Mouse (Mus musculus): ENCODE data around the gene Noc3l. TPM values are rescaled to one million over a fixed set of nuclear protein-coding genes. Genes with fewer than 3 reads are reported as not detected.

Gene Noc3l
- 9.3 and 9.7 TPM in 2 replicates for polyA plus RNA-seq (2016; fragmentation: Nextera tagmentation; extraction: Ambion mirVana)

DNA sequence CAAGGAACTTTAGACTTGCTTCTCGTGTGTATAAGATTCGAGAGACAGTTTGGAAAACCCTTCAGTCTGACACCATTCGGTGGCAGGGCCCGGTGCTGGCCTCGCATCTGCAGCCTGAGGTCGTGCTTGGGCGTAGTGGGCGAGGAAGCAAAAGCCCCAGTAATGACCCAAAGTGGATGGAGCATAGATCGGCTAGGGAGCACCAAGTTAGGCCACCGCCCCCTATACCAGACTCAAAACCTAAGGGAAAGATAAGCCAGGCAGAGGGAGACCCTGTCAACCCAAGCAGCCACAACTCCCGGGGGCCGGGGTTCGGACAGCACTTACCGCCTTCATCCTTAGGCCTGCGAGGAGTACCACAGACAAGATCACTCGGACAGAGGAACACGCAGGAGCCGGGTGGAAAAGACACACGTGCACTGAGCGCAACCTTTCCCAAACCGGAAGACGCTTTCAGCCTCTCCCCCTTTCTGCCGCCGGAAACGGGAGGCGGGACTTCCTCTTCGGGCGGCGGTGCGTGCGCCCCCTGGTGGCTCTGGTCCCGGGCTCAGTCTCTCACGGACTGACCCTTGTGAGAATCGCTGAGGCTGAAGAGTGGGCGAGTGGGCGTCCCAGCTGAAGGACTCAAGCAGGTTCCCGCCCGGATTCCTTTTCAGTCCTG, at the start of gene Noc3l:
TSS of gene Noc3l (minus strand) at position 472 of the 661 bp plus-strand sequence.
- H3K27ac ChIP-seq (replicated peaks), result peak within 1 kb of the TSS; percentile 90
- peak; percentile 93 for DNase-seq (ENCODE audit: low spot score)
- H3K27me3 ChIP-seq (ENCODE audit: low read depth, poor library complexity, severe bottlenecking), result no peaks in the 10 kb centered on the region
- under 1% methylated on average over 38 of the region's 38 CpGs for WGBS
- peaks cover 26% of the 10 kb centered on the region for H3K36me3 ChIP-seq
- peak within 1 kb of the TSS; percentile 88 for H3K4me3 ChIP-seq
- H3K4me1 ChIP-seq, result peaks cover 19% of the 10 kb centered on the region
- H3K9me3 ChIP-seq (replicated peaks), result no peaks in the 10 kb centered on the region

DNA sequence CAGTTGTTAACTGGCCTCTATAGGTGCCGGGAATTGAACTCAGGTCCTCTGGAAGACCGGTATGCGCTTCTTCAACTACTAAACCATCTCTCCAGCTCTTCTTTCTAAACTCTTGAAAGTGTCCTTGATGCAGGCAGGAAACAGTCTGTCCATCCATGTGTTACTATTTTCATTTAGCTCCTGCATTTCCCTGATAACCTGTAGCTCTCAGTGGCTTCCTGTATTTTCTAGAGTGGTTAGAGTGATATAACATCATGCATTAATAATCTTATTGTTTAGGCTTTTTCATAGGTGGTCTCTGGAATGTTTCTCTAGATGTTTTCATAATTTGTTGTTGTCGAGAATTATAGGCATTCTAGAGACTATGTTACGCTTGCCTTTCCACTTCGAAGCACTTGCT, 43.5 kb upstream of the Noc3l start:
- WGBS, result 95% methylated on average over 6 of the region's 6 CpGs
- DNase-seq (ENCODE audit: low spot score), result no peak
- H3K27me3 ChIP-seq (ENCODE audit: low read depth, poor library complexity, severe bottlenecking), result no peaks in the 10 kb centered on the region
- H3K4me1 ChIP-seq, result no peaks in the 10 kb centered on the region
- no peak overlapping the region for H3K4me3 ChIP-seq
- H3K9me3 ChIP-seq (replicated peaks), result no peaks in the 10 kb centered on the region
- no peak overlapping the region for H3K27ac ChIP-seq (replicated peaks)
- no peaks in the 10 kb centered on the region for H3K36me3 ChIP-seq

DNA sequence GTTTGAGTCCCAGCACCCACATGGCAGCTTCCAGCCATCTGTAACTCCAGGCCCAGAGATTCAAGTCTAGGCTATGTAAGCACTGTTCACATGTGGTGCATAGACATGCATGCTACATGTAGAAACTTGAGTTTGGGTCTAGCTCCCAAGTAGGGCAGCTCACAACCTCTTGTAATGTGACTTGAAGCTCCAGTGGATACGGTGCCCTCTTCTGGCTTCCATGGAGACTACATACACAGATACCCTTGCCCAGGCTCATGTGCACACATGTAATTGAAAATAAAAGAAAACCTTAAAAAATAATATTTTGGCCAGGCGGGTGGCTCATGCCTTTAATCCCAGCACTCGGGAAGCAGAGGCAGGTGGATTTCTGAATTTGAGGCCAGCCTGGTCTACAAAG, 39.2 kb upstream of the Noc3l start:
- H3K27me3 ChIP-seq (ENCODE audit: low read depth, poor library complexity, severe bottlenecking), result no peaks in the 10 kb centered on the region
- no peak overlapping the region for H3K4me3 ChIP-seq
- no peaks in the 10 kb centered on the region for H3K4me1 ChIP-seq
- no peaks in the 10 kb centered on the region for H3K36me3 ChIP-seq
- WGBS, result 94% methylated on average over 3 of the region's 3 CpGs
- no peak overlapping the region for H3K27ac ChIP-seq (replicated peaks)
- no peak for DNase-seq (ENCODE audit: low spot score)
- no peaks in the 10 kb centered on the region for H3K9me3 ChIP-seq (replicated peaks)

DNA sequence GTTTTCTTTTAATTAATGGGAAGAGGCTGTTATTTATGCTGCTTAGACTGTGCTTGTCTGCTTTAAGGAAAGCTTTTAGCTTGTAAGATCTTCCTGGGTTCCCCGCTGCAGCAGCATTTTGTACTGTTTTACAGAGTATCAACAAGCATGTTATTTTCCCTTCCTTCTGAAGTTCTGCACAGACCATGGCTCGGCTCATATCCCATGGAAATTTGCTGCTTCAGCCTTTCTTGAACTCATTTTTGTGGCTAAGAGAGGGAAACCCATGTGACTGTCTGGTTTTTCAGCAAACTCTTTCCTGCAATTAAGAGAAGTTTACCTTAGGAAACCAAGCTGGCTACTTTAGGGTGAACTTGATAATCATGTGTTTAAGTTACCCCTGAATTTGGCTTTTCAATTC, 27.3 kb upstream of the Noc3l start:
- Histone ChIP-seq H3K9me3 (replicated peaks) (peaks cover 5% of the 10 kb centered on the region; the same call in 1 of the 2 replicates), H3K4me3 (no peak overlapping the region), H3K36me3 (peaks cover 6% of the 10 kb centered on the region), H3K27me3 (ENCODE audit: low read depth, poor library complexity, severe bottlenecking) (no peaks in the 10 kb centered on the region), H3K27ac (replicated peaks) (no peak overlapping the region), H3K4me1 (no peaks in the 10 kb centered on the region)
- WGBS, result 90% methylated on average over 2 of the region's 2 CpGs
- no peak for DNase-seq (ENCODE audit: low spot score)

DNA sequence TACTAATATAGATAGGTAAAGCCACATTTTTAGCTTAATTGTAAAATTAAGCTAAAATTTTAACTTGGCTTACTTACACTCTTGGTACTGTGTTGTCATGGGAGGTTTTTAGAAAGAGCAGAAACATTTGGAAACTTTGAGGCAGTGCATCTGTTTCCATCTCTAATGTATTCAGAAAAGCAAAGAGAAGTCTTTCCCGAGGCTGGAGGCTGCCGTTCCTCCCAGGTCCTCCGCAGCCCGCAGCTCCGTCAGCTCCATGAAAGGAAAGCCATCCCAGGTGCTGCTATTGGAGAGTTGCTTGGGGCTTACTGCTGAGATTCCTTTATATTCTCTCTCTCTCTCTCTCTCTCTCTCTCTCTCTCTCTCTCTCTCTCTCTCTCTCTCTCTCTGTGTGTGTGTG, 25.8 kb upstream of the Noc3l start:
- WGBS, result 84% methylated on average over 5 of the region's 5 CpGs
- peaks cover 5% of the 10 kb centered on the region; the same call in 1 of the 2 replicates for H3K9me3 ChIP-seq (replicated peaks)
- no peak for DNase-seq (ENCODE audit: low spot score)

DNA sequence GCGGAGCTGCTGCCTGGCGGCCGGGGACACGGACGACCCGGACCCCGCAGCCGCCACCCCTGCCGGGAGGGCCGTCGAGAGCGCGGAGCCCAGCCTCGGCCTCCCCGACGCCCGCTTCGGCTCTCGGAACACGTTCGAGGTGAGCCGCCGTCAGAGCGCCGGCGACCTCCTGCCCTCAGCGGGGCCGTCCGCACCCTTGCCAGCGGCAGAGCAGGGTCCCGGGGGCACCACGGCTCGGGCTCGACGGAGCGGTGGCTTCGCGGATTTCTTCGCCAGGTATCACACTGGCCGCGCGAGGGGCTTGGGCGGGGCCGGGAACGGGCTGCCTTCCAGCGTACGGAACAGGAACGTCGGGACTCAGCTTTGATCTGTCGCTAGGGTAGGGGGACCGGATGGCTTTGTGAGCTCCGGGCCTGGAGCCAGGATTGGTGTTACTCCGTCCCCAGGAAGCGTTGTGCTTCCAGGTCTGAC, 18.2 kb upstream of the Noc3l start:
- WGBS, result under 1% methylated on average over 54 of the region's 54 CpGs
- peaks cover 6% of the 10 kb centered on the region for H3K4me1 ChIP-seq
- peak overlapping the region; percentile 80 for H3K4me3 ChIP-seq
- peaks cover 7% of the 10 kb centered on the region; the same call in 1 of the 2 replicates for H3K36me3 ChIP-seq
- peak; percentile 61 for DNase-seq (ENCODE audit: low spot score)
- H3K27ac ChIP-seq (replicated peaks), result peak overlapping the region; percentile 90
- H3K27me3 ChIP-seq (ENCODE audit: low read depth, poor library complexity, severe bottlenecking), result no peaks in the 10 kb centered on the region
- no peaks in the 10 kb centered on the region; the same call in 1 of the 2 replicates for H3K9me3 ChIP-seq (replicated peaks)

More for the DNA sequence above, 25.8 kb upstream of the Noc3l start:
- Histone ChIP-seq H3K27ac (replicated peaks) (no peak overlapping the region), H3K4me1 (no peaks in the 10 kb centered on the region), H3K4me3 (no peak overlapping the region), H3K36me3 (peaks cover 7% of the 10 kb centered on the region), H3K27me3 (ENCODE audit: low read depth, poor library complexity, severe bottlenecking) (no peaks in the 10 kb centered on the region)

DNA sequence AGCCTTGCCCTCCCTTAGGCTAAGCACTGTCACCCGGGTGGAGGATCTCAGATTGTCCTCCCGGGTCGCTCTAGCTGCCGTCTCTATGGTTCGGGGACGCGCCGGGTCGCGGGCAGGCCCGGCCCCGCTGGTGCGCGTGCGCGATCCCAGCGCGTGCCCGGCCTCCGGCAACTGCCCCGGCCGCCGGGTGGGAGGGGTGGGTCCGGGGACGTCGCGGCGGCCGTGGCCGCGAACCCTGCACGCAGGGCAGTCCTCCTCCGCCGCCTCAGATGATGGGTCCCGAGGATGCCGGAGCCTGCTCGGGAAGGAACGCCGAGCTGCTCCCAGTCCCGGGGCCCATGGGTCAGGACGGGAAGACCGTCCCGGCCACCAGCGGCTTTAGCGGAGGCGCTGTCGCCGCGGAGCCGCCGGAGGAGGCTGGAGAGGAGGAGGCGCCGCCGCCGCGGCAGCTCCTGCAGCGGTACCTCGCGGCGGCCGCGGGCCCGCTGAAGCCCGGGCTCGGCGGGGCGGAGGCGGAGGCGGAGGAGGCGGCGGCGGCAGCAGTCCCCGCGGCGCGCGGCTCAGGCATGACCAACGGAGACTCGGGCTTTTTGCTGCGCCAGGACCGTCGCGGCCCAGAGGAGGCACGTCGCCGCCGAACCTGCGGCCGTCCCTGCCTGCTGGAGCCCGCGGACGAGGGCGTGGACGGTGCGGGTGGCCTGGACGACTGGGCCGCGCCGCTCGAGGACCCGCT, 17.6 kb upstream of the Noc3l start, which contains the start of gene Tbc1d12:
TSS of gene Tbc1d12 (plus strand) at position 142 of the 733 bp plus-strand sequence.
- peaks cover 6% of the 10 kb centered on the region for H3K4me1 ChIP-seq
- H3K4me3 ChIP-seq, result peak within 1 kb of the TSS; percentile 80
- peak within 1 kb of the TSS; percentile 90 for H3K27ac ChIP-seq (replicated peaks)
- H3K36me3 ChIP-seq, result peaks cover 3% of the 10 kb centered on the region; the same call in 1 of the 2 replicates
- H3K27me3 ChIP-seq (ENCODE audit: low read depth, poor library complexity, severe bottlenecking), result no peaks in the 10 kb centered on the region
- H3K9me3 ChIP-seq (replicated peaks), result no peaks in the 10 kb centered on the region; the same call in 1 of the 2 replicates
- under 1% methylated on average over 98 of the region's 101 CpGs for whole genome bisulfite sequencing
- DNase-seq (ENCODE audit: low spot score), result peak; percentile 88

DNA sequence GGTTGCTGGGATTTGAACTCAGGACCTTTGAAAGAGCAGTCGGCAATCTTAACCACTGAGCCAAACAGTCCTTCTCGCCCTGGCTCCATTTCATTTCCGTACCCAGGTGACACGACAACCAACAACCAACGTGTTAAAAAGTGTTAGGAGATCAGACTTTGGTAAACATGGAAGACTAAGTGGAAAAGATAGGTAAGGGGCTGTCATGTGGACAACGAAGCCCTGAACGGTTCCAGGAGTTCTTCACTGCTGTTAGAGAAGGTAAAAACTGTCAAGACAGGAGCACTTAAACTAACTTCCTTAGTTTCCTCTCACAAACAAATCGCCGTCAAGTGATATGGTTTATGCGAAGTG, 17.0 kb upstream of the Noc3l start:
- Histone ChIP-seq H3K27ac (replicated peaks) (peak overlapping the region; percentile 90), H3K4me1 (peaks cover 6% of the 10 kb centered on the region), H3K9me3 (replicated peaks) (no peaks in the 10 kb centered on the region), H3K27me3 (ENCODE audit: low read depth, poor library complexity, severe bottlenecking) (no peaks in the 10 kb centered on the region), H3K36me3 (no peaks in the 10 kb centered on the region), H3K4me3 (peak overlapping the region; percentile 80)
- no peak for DNase-seq (ENCODE audit: low spot score)
- 29% methylated on average over 10 of the region's 10 CpGs for WGBS

DNA sequence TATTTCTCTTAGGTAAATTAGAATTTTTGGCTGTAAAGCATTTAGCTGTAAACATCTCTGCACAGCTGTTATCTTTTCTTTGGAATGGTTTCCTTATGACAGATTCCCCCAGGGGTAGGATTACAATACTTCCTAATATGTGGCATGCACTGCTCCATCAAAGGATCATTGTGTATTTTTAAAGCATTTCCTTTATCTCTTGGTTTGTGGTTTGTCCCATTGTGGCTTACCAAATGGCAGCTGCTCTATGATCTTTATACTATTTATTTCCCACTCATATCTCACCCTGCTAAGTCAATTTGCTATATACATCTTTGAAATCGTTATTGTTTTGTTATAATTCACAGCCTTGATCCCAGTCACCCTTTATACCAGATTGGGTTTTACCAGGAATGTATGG, 14.2 kb upstream of the Noc3l start:
- Histone ChIP-seq H3K36me3 (no peaks in the 10 kb centered on the region), H3K9me3 (replicated peaks) (no peaks in the 10 kb centered on the region), H3K4me3 (no peak overlapping the region), H3K27me3 (ENCODE audit: low read depth, poor library complexity, severe bottlenecking) (no peaks in the 10 kb centered on the region), H3K27ac (replicated peaks) (no peak overlapping the region), H3K4me1 (peaks cover 6% of the 10 kb centered on the region)
- WGBS, result 75% methylated on average over 1 of the region's 1 CpGs
- no peak for DNase-seq (ENCODE audit: low spot score)

DNA sequence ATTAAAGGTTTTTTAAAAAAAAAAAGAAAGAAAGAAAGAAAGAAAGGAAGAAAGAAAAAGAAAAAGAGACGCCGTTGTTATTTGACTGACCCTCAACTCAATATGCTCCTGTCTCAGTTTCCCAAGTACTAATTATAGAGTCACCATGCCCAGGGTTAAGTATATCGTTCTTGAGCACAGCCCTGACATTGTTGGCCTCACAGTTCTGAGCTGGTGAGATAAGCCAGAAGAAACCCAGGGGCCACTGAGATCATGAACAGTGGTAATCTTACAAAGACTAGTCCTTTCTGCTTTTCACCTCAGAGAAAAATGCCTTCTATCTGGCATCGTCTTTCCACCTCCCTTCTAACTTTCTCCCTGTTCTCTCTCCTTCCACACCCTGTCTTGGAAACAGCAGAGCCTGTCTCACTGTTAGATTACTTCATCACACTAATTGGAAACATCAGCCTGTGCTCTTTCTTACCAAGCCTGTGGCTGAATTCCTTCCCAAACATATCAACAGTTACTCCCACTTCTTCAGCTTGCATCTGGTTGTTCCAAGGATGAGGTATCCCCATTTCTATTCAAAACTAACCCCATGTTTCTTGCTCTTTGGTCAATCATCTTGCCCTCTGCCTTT, 1.3 kb upstream of the Noc3l start:
- Histone ChIP-seq H3K4me3 (no peak overlapping the region), H3K4me1 (peaks cover 19% of the 10 kb centered on the region), H3K36me3 (peaks cover 12% of the 10 kb centered on the region), H3K27ac (replicated peaks) (no peak overlapping the region), H3K9me3 (replicated peaks) (no peaks in the 10 kb centered on the region), H3K27me3 (ENCODE audit: low read depth, poor library complexity, severe bottlenecking) (no peaks in the 10 kb centered on the region)
- 89% methylated on average over 4 of the region's 4 CpGs for WGBS
- no peak for DNase-seq (ENCODE audit: low spot score)

DNA sequence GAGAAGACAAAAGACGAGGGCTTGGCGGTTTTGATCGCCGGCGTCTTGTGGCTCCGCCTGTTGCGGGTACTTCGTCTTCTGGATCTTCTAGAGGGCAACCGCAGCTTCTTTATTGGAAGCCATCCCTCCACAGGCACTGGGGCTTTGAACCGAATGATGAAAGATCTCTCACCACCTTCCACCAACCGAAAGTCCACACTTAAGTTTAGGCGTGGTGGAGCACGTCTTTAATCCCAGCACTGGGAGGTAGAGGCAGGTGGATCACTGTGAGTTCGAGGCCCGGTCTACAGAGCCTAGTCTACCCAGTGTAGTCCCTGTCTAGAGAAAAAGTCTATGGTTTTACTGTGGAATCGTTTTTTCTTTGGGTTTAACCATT, 378 bp upstream of the Noc3l start:
- H3K27ac ChIP-seq (replicated peaks), result peak overlapping the region; percentile 90
- peak overlapping the region; percentile 88 for H3K4me3 ChIP-seq
- no peaks in the 10 kb centered on the region for H3K9me3 ChIP-seq (replicated peaks)
- peaks cover 19% of the 10 kb centered on the region for H3K4me1 ChIP-seq
- peaks cover 21% of the 10 kb centered on the region for H3K36me3 ChIP-seq
- no peak for DNase-seq (ENCODE audit: low spot score)
- WGBS, result 13% methylated on average over 16 of the region's 16 CpGs
- H3K27me3 ChIP-seq (ENCODE audit: low read depth, poor library complexity, severe bottlenecking), result no peaks in the 10 kb centered on the region

DNA sequence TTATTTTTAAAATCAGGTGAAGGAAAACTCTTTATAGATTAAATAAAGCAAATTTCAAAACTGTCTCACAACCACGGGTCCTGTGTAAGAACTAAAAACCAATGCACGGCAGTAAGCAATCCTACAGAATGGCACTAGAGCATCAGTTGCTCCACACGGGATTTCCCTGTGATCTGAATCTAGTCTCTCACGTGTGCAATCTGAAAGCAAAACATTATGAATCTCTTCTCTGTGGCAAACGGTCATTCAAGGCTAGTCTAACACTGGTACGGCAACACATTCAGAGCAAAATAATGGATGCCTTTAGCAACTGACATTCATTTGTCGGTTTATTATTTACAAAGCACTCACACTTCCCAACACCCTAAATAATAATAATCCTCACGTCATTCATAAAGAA, 846 bp downstream of the Noc3l start:
- no peak for DNase-seq (ENCODE audit: low spot score)

More for the DNA sequence above, 846 bp downstream of the Noc3l start:
- Histone ChIP-seq H3K4me3 (peak overlapping the region; percentile 88), H3K4me1 (peaks cover 19% of the 10 kb centered on the region), H3K27me3 (ENCODE audit: low read depth, poor library complexity, severe bottlenecking) (no peaks in the 10 kb centered on the region), H3K36me3 (peaks cover 33% of the 10 kb centered on the region), H3K9me3 (replicated peaks) (no peaks in the 10 kb centered on the region), H3K27ac (replicated peaks) (peak overlapping the region; percentile 90; the same call in 1 of the 2 replicates)
- WGBS, result 47% methylated on average over 8 of the region's 8 CpGs

Data from midbrain, embryonic 10.5 days (tissue).